Mouse (Mus musculus): ENCODE data around the gene Ppcs.

GRCm38 (mm10) chr4:119441836-119442235 is 19.6 kb upstream of the Ppcs start:
- TF ChIP-seq CEBPB (IDR thresholded peaks at IDR 0.05; ENCODE audit: insufficient read depth, poor library complexity, severe bottlenecking) = no peak
- TF ChIP-seq POLR2A (IDR thresholded peaks at IDR 0.05; ENCODE audit: insufficient read length, low read depth) = no peak
- no peak for TF ChIP-seq MAX (IDR thresholded peaks at IDR 0.05; ENCODE audit: low read depth)
- no peak for TF ChIP-seq POLR2AphosphoS2 (IDR thresholded peaks at IDR 0.05; ENCODE audit: insufficient read length, low read depth)
- TF ChIP-seq USF1 (IDR thresholded peaks at IDR 0.05; ENCODE audit: low read depth) = no peak
- TF ChIP-seq MYOD1 (IDR thresholded peaks at IDR 0.05; ENCODE audit: control insufficient read depth in 1 of 3, insufficient read length in 2 of 3, low read depth in 2 of 3) = no peak
- TF ChIP-seq MYOG (IDR thresholded peaks at IDR 0.05; ENCODE audit: control insufficient read depth in 1 of 3, insufficient read depth in 1 of 3, insufficient read length in 2 of 3, low read depth in 2 of 3) = no peak
- TF ChIP-seq E2F4 (IDR thresholded peaks at IDR 0.05; ENCODE audit: insufficient read depth) = no peak
- TF ChIP-seq REST (IDR thresholded peaks at IDR 0.05; ENCODE audit: insufficient read depth, insufficient read length) = no peak
- TF ChIP-seq TCF12 (IDR thresholded peaks at IDR 0.05; ENCODE audit: insufficient read depth, poor library complexity, severe bottlenecking) = no peak
